Mouse (Mus musculus): ENCODE data around the gene Ctnna2.

- TF ChIP-seq CTCF (IDR thresholded peaks at IDR 0.05; ENCODE audit: borderline replicate concordance, control insufficient read depth, extremely low read depth, insufficient read depth, low read length, poor library complexity) (no peak), POLR2A (IDR thresholded peaks at IDR 0.05; ENCODE audit: control insufficient read depth, extremely low read depth, insufficient read depth, low read length, poor library complexity) (no peak)
These were observed 756.5 kb downstream of the Ctnna2 start for GRCm38 (mm10) chr6:77222849-77223638.

Data from thymus, adult 2 months (tissue).